Mouse (Mus musculus) midbrain, embryonic 14.5 days (tissue): Measurements from ENCODE around the gene Clec4b2. TPM values are rescaled to one million over a fixed set of nuclear protein-coding genes. Genes with fewer than 3 reads are reported as not detected.
"Not testable (repeated sequence)": the region's sequence is repeated elsewhere in the genome, so short reads cannot be mapped to it uniquely, and the experiment has no call there.

ENCODE experiments used
- ATAC-seq: fragments of 200-750 bp; cut with Nextera tagmentation; 2 replicates; pipeline ENCODE4 v1.8.0; 2017; ENCODE audit warnings: moderate number of reproducible peaks, moderate library complexity; ENCODE audit not compliant: low FRiP score, low TSS enrichment
- DNase-seq: peaks from one replicate; pipeline ENCODE4 v3.0.0-alpha.2; 2015
- H3K27ac ChIP-seq: fragments of 300-500 bp; sonication (generic); replicated peaks from 2 replicates; pipeline ENCODE4 v1.5.1; 2014; ENCODE audit warnings: mild to moderate bottlenecking, low read depth, low read length, moderate library complexity
- H3K27me3 ChIP-seq: fragments of 300-500 bp; sonication (generic); 2 replicates; pipeline ENCODE4 v1.6.1; 2014; ENCODE audit warnings: low read length, control low read depth, mixed read lengths; ENCODE audit not compliant: control insufficient read depth, insufficient read depth
- H3K36me3 ChIP-seq: fragments of 300-500 bp; sonication (generic); 2 replicates; pipeline ENCODE4 v1.6.1; 2014; ENCODE audit warnings: low read length, control low read depth; ENCODE audit not compliant: control insufficient read depth, insufficient read depth
- H3K4me1 ChIP-seq: fragments of 300-500 bp; sonication (generic); 2 replicates; pipeline ENCODE4 v1.6.1; 2014; ENCODE audit warnings: mild to moderate bottlenecking, antibody characterized with exemption, low read length, control low read depth; ENCODE audit not compliant: control insufficient read depth, insufficient read depth
- H3K4me2 ChIP-seq: fragments of 300-500 bp; sonication (generic); 2 replicates; pipeline ENCODE4 v1.6.1; 2014; ENCODE audit warnings: mild to moderate bottlenecking, low read length, moderate library complexity
- H3K4me3 ChIP-seq: fragments of 300-500 bp; sonication (generic); replicated peaks from 2 replicates; pipeline ENCODE4 v1.5.1; 2014; ENCODE audit warnings: low read depth, low read length
- H3K9ac ChIP-seq: fragments of 300-500 bp; sonication (generic); replicated peaks from 2 replicates; pipeline ENCODE4 v1.6.1; 2014; ENCODE audit warnings: mild to moderate bottlenecking, low read length, moderate library complexity
- H3K9me3 ChIP-seq: fragments of 300-500 bp; sonication (generic); 2 replicates; pipeline ENCODE4 v1.6.1; 2016; ENCODE audit warnings: low read length, control low read depth, mixed read lengths; ENCODE audit not compliant: control insufficient read depth
- WGBS: fragments of 180-500 bp; shearing (Covaris S2); extraction: QIAGEN DNeasy Blood & Tissue Kit; methylation state at CpG from one replicate; pipeline ENCODE4 v1.1.7; 2014; 5-methylcytosine and 5-hydroxymethylcytosine counted together
- polyA plus RNA-seq: library from polyadenylated mRNA; unstranded; fragments of >200 nt; fragmentation: Nextera tagmentation; extraction: Ambion mirVana; gene quantifications from 2 replicates; pipeline ENCODE4 v1.2.1, GENCODE M21; 2014

Gene Clec4b2
- not detected in 2 replicates for polyA plus RNA-seq

- no peaks in the 10 kb centered on the region for H3K9me3 ChIP-seq
- DNase-seq (no peak), ATAC-seq (no peak)
- H3K27ac ChIP-seq, result no peak within 1 kb of the TSS
- no peaks in the 10 kb centered on the region for H3K36me3 ChIP-seq
- no peaks in the 10 kb centered on the region for H3K4me1 ChIP-seq
- H3K4me3 ChIP-seq, result no peak within 1 kb of the TSS
- H3K4me2 ChIP-seq, result no peak within 1 kb of the TSS
- no peak within 1 kb of the TSS for H3K9ac ChIP-seq
- H3K27me3 ChIP-seq, result no peaks in the 10 kb centered on the region
- WGBS, result 91% methylated on average over 4 of the region's 4 CpGs
Observed at GRCm38 (mm10) chr6:123172593-123172992, at the start of gene Clec4b2. Gene Clec4b2 (plus strand): TSS chr6:123172893.

- no peaks in the 10 kb centered on the region for H3K27me3 ChIP-seq
- H3K36me3 ChIP-seq, result no peaks in the 10 kb centered on the region
- H3K4me1 ChIP-seq, result no peaks in the 10 kb centered on the region
- DNase-seq, result no peak
- no peak overlapping the region for H3K9ac ChIP-seq
- no peak overlapping the region for H3K4me3 ChIP-seq
- no peak for ATAC-seq
- H3K9me3 ChIP-seq, result no peaks in the 10 kb centered on the region
- 81% methylated on average over 3 of the region's 3 CpGs for WGBS
- no peak overlapping the region for H3K4me2 ChIP-seq
- no peak overlapping the region for H3K27ac ChIP-seq
Observed at GRCm38 (mm10) chr6:123123195-123123594, 49.5 kb upstream of the Clec4b2 start.

GRCm38 (mm10) chr6:123127173-123127572 is 45.5 kb upstream of the Clec4b2 start:
- DNase-seq (no peak), ATAC-seq (no peak)
- 76% methylated on average over 1 of the region's 1 CpGs for WGBS
- Histone ChIP-seq H3K4me1 (no peaks in the 10 kb centered on the region), H3K4me2 (no peak overlapping the region), H3K27me3 (no peaks in the 10 kb centered on the region), H3K36me3 (no peaks in the 10 kb centered on the region), H3K9ac (no peak overlapping the region), H3K27ac (no peak overlapping the region), H3K9me3 (no peaks in the 10 kb centered on the region), H3K4me3 (no peak overlapping the region)

- H3K27me3 ChIP-seq, H3K4me2 ChIP-seq, H3K4me3 ChIP-seq, H3K9ac ChIP-seq, H3K4me1 ChIP-seq, H3K36me3 ChIP-seq, H3K9me3 ChIP-seq, ATAC-seq, H3K27ac ChIP-seq, DNase-seq: not testable (repeated sequence)
- 76% methylated on average over 29 of the region's 29 CpGs for WGBS
Observed at GRCm38 (mm10) chr6:123137766-123138526, 34.7 kb upstream of the Clec4b2 start.

GRCm38 (mm10) chr6:123170106-123170505 is 2.6 kb upstream of the Clec4b2 start:
- H3K4me2 ChIP-seq, result no peak overlapping the region
- H3K36me3 ChIP-seq, result no peaks in the 10 kb centered on the region
- no peaks in the 10 kb centered on the region for H3K9me3 ChIP-seq
- no peak overlapping the region for H3K27ac ChIP-seq
- no peaks in the 10 kb centered on the region for H3K27me3 ChIP-seq
- ATAC-seq (no peak), DNase-seq (no peak)
- no peaks in the 10 kb centered on the region for H3K4me1 ChIP-seq
- no peak overlapping the region for H3K4me3 ChIP-seq
- 48% methylated on average over 1 of the region's 1 CpGs for WGBS
- no peak overlapping the region for H3K9ac ChIP-seq

GRCm38 (mm10) chr6:123171040-123171439 is 1.7 kb upstream of the Clec4b2 start:
- ATAC-seq, result no peak
- H3K36me3 ChIP-seq, result no peaks in the 10 kb centered on the region
- H3K4me2 ChIP-seq, result no peak overlapping the region
- H3K9ac ChIP-seq, result no peak overlapping the region
- H3K27me3 ChIP-seq, result no peaks in the 10 kb centered on the region
- no peak overlapping the region for H3K4me3 ChIP-seq
- H3K27ac ChIP-seq, result no peak overlapping the region
- no peak for DNase-seq
- no peaks in the 10 kb centered on the region for H3K9me3 ChIP-seq
- no peaks in the 10 kb centered on the region for H3K4me1 ChIP-seq

- DNase-seq (no peak), ATAC-seq (no peak)
- Histone ChIP-seq H3K4me2 (no peak overlapping the region), H3K36me3 (no peaks in the 10 kb centered on the region), H3K27me3 (no peaks in the 10 kb centered on the region), H3K27ac (no peak overlapping the region), H3K4me1 (no peaks in the 10 kb centered on the region), H3K9me3 (no peaks in the 10 kb centered on the region), H3K4me3 (no peak overlapping the region), H3K9ac (no peak overlapping the region)
- whole genome bisulfite sequencing, result 90% methylated on average over 1 of the region's 1 CpGs
Observed at GRCm38 (mm10) chr6:123175549-123175948, 2.9 kb downstream of the Clec4b2 start.

GRCm38 (mm10) chr6:123184862-123185261 is 12.2 kb downstream of the Clec4b2 start:
- 73% methylated on average over 2 of the region's 2 CpGs for WGBS
- H3K27me3 ChIP-seq, H3K4me3 ChIP-seq, H3K4me2 ChIP-seq, H3K36me3 ChIP-seq, H3K9me3 ChIP-seq, H3K27ac ChIP-seq, DNase-seq, H3K9ac ChIP-seq, H3K4me1 ChIP-seq, ATAC-seq: not testable (repeated sequence)
